Mouse (Mus musculus) ES-E14 (cell line): Measurements from ENCODE around the gene Phactr2. TPM values are rescaled to one million over a fixed set of nuclear protein-coding genes. Genes with fewer than 3 reads are reported as not detected.
"Not testable (repeated sequence)": the region's sequence is repeated elsewhere in the genome, so short reads cannot be mapped to it uniquely, and the experiment has no call there.

Experiments used
- DNase-seq: peaks from one replicate; pipeline ENCODE4 v3.0.0-alpha.2; 2013; ENCODE audit warnings: low read depth, low spot score
- H3K27ac ChIP-seq: 2 replicates; pipeline ENCODE4 v1.5.1; 2012; ENCODE audit warnings: low read depth, mild to moderate bottlenecking, low read length, moderate library complexity, mixed read lengths; ENCODE audit not compliant: poor library complexity, insufficient read depth, severe bottlenecking
- H3K36me3 ChIP-seq: 2 replicates; pipeline ENCODE4 v1.6.1; 2012; ENCODE audit warnings: mild to moderate bottlenecking, low read length, moderate library complexity, mixed read lengths; ENCODE audit not compliant: control insufficient read depth, poor library complexity, insufficient read depth, severe bottlenecking
- H3K4me1 ChIP-seq, 2 experiments: fragments of 150-350 bp in 1 of 2; sonication (generic) in 1 of 2; 2 replicates each; pipeline ENCODE4 v1.6.1; 2012; ENCODE audit warnings: low read length in 2 of 2, mild to moderate bottlenecking in 1 of 2, mixed read lengths in 1 of 2; ENCODE audit not compliant: control insufficient read depth in 2 of 2, insufficient read depth in 2 of 2, poor library complexity in 1 of 2
- H3K4me3 ChIP-seq, 2 experiments: fragments of 150-350 bp in 1 of 2; sonication (generic) in 1 of 2; 2 replicates each; pipeline ENCODE4 v1.5.1; 2012; ENCODE audit warnings: low read length in 2 of 2, low read depth in 1 of 2, mild to moderate bottlenecking in 1 of 2, mixed read lengths in 1 of 2; ENCODE audit not compliant: insufficient read depth in 1 of 2, poor library complexity in 1 of 2, severe bottlenecking in 1 of 2
- H3K9ac ChIP-seq: 2 replicates; pipeline ENCODE4 v1.6.1; 2012; ENCODE audit warnings: low read depth, mild to moderate bottlenecking, low read length, mixed read lengths; ENCODE audit not compliant: poor library complexity, insufficient read depth, severe bottlenecking
- H3K9me3 ChIP-seq: fragments of 150-350 bp; sonication (generic); 2 replicates; pipeline ENCODE4 v1.6.1; 2012; ENCODE audit warnings: low read depth, mild to moderate bottlenecking, low read length; ENCODE audit not compliant: control insufficient read depth, insufficient read depth
- CHD2 ChIP-seq: IDR thresholded peaks from 2 replicates; pipeline ENCODE4 v1.6.1; 2014; ENCODE audit warnings: mild to moderate bottlenecking, low read depth, low read length, inconsistent platforms
- HCFC1 ChIP-seq: IDR thresholded peaks from 2 replicates; pipeline ENCODE4 v1.6.1; 2012; ENCODE audit warnings: low read length, inconsistent platforms, borderline replicate concordance; ENCODE audit not compliant: insufficient read depth
- MAFK ChIP-seq: IDR thresholded peaks from 2 replicates; pipeline ENCODE4 v1.6.1; 2014; ENCODE audit warnings: mild to moderate bottlenecking, low read depth, low read length, inconsistent platforms; ENCODE audit not compliant: insufficient read depth
- ZC3H11A ChIP-seq: IDR thresholded peaks from 2 replicates; pipeline ENCODE4 v1.6.1; 2012; ENCODE audit warnings: low read depth, mild to moderate bottlenecking, inconsistent platforms, low read length, borderline replicate concordance
- ZNF384 ChIP-seq: IDR thresholded peaks from 2 replicates; pipeline ENCODE4 v1.6.1; 2012; ENCODE audit warnings: low read depth, low read length, inconsistent platforms
- in situ Hi-C, 2 experiments: fragments of 600-800 bp; cut with MboI; formaldehyde crosslinking; loops; one replicate each; pipeline ENCODE4 v1.15.1; 2025; ENCODE audit warnings: low sequenced_read_pairs in 2 of 2, inconsistent platforms in 1 of 2; ENCODE audit not compliant: unreplicated experiment in 2 of 2
- total RNA-seq: library from RNA; depleted of rRNA; stranded (reverse); fragments of 300-350 nt; gene quantifications from 2 replicates; pipeline ENCODE4 v1.2.3, GENCODE M21; 2012

Phactr2 gene
- total RNA-seq, 1 experiment: 2.2 TPM

DNA sequence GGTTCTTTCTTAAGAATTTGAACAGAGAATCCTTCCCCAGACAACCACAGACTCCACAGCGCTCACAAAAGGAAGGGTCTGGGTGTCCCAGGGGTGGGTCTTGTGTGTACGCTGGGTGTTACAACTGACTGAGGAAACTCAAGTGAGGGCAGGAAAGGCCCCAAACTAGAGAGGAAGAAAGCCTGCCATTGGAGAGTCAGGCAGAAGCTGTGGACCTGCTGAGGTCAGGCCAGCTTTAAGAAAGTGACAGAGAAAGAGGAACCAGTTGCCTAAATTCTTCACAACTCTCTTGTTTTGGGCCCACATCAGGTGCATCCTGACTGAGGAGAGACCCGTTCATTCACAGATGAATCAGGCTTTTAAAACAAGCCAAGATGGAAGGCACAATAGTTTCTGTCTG lies 4.0 kb downstream of the Phactr2 start:
- Histone ChIP-seq H3K9ac (no peak overlapping the region), H3K4me1 (peaks cover 0 to 4% of the 10 kb centered on the region in 2 experiments; a peak in 1 of 4 replicates), H3K9me3 (no peaks in the 10 kb centered on the region), H3K36me3 (no peaks in the 10 kb centered on the region), H3K4me3 (no peak overlapping the region), H3K27ac (no peak overlapping the region)
- in situ Hi-C loops: no loop called here
- DNase-seq: no peak
- TF ChIP-seq ZC3H11A (no peak), CHD2 (no peak), HCFC1 (no peak), MAFK (no peak), ZNF384 (no peak)

DNA sequence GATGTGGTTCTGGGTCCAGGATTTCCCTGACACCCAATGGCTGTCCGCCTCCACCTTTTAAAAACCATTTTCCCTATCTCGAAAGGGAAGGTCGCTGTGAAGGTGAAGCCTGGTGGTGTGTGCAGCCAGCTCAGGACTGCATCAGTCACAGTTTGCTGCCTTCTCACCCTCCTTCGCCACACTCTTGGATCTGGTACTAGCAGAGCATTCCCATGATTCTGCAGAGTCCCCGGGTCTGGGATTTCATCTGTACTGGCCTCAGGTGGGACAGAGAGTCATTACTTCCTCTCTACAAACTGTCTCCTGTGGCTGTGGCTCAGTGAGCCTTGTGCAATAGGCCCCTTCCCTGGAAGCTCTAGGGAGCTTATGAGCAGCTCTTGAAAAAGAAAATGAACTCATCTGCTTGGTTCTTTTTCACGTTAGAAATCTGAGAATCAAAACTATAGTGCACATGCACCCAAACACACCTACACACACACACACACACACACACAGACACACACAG lies 6.1 kb downstream of the Phactr2 start:
- H3K4me3 ChIP-seq, H3K4me1 ChIP-seq, H3K9ac ChIP-seq, H3K9me3 ChIP-seq, H3K27ac ChIP-seq, H3K36me3 ChIP-seq, DNase-seq, in situ Hi-C loops: not testable (repeated sequence)

DNA sequence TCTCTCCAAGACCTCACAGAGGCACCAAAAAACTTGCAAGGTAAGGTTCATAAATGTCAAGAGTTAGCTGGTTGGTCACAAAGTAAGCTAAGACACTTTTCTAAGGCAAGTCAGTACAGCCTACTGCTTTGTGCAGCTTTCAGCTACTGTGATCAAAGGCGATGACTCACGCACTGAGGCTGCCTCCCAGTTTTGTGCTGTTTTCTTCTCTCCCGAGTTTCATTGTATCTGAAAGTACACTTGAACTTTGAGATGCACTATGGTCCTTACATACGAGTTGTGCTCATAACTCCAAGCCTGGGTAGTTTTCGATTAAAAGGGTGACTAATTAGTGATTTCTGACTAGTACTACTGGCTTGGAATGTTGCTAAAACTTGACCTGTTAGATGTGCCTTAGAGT lies 7.3 kb downstream of the Phactr2 start:
- no peak for DNase-seq
- Histone ChIP-seq H3K4me1 (no peaks in the 10 kb centered on the region), H3K9ac (no peak overlapping the region), H3K4me3 (no peak overlapping the region), H3K27ac (no peak overlapping the region), H3K9me3 (no peaks in the 10 kb centered on the region), H3K36me3 (no peaks in the 10 kb centered on the region)
- TF ChIP-seq ZNF384 (no peak), ZC3H11A (no peak), MAFK (no peak), HCFC1 (no peak)
- in situ Hi-C loops: no loop called here

DNA sequence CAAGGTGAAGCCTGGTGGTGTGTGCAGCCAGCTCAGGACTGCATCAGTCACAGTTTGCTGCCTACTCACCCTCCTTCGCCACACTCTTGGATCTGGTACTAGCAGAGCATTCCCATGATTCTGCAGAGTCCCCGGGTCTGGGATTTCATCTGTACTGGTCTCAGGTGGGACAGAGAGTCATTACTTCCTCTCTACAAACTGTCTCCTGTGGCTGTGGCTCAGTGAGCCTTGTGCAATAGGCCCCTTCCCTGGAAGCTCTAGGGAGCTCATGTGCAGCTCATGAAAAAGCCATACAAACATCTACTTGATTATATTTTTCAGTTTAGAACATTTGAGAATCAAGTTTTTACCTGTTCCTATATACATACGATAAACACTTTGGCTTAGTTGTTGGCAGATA lies 9.9 kb downstream of the Phactr2 start:
- H3K9ac ChIP-seq, H3K36me3 ChIP-seq, DNase-seq, H3K9me3 ChIP-seq, in situ Hi-C loops, H3K4me3 ChIP-seq, H3K4me1 ChIP-seq, H3K27ac ChIP-seq: not testable (repeated sequence)

DNA sequence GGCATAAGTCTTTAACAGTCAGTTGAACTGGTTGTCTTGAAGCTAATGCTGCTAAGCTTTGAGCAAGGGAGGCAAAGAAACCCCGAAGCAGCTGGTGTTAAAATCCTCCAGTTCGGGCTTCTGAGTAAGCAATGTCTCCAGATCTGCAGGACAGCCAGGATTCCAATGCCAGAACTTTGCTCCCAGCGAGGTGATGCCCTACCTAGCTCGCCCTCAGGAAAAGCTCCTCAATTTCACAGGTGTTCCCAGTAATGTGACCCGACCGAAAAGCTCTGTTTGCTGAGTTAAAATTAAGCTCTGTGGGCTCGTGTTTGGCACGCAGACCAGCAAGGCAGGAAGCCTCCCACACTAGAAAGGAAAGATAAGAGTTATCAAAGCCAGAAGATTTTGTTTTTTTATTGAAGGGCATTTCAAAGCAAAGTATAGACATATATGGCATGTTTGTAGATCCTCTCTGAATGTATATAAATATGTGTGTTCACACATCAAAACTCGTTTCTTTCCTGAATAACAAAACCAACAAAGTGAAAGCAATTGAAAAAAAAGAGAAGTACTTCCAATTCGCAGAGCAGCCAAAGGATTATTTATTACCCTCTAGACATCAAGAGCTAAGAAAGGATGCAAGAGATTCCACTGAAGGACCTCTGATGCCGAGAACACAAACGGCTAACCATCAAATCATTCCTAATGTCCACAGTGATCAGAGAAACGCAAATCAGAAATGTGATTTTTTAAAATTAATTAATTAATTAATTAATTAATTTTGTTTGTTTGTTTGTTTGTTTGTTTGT lies 20.8 kb downstream of the Phactr2 start:
- no peaks in the 10 kb centered on the region for H3K36me3 ChIP-seq
- in situ Hi-C loops: no loop called here
- no peak for DNase-seq
- H3K9me3 ChIP-seq: no peaks in the 10 kb centered on the region
- H3K9ac ChIP-seq: no peak overlapping the region
- H3K4me3 ChIP-seq: no peak overlapping the region
- no peak for TF ChIP-seq ZC3H11A
- no peak for TF ChIP-seq MAFK
- no peak for TF ChIP-seq CHD2
- TF ChIP-seq ZNF384: no peak
- no peak for TF ChIP-seq HCFC1
- H3K27ac ChIP-seq: no peak overlapping the region
- H3K4me1 ChIP-seq: no peaks in the 10 kb centered on the region
